Mouse (Mus musculus): ENCODE measurements around the gene Dok7.

DNA sequence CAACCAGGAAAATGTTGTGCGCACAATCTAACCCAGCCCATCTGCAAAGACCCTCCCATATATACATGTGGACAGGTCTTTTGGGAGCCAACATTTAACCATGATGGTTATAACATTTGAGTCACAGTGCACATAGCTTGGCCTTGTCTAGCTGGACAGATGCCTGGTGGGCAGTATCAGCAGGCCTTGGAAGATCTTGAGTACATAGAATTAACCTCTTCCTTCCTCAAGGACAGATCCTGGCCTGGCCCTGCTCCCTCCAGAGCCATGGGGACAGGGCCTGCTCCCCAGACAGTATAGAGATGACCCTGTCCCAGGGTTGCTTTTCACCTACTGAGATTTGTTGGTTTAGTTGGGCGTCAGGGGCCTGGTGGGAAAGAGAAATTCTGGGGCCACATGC, 13.3 kb downstream of the Dok7 start:
- TF ChIP-seq CTCF (conservative IDR thresholded peaks at IDR 0.05; ENCODE audit: low read length) = no peak
- no peak for TF ChIP-seq POU5F1 (IDR thresholded peaks at IDR 0.05; ENCODE audit: borderline replicate concordance, low read length)
- TF ChIP-seq NANOG (IDR thresholded peaks at IDR 0.05; ENCODE audit: borderline replicate concordance, low read length) = no peak

Measured in E14TG2a.4 (cell line).